Mouse (Mus musculus): Measurements from ENCODE around the gene Camkmt.

- TF ChIP-seq POLR2A (IDR thresholded peaks at IDR 0.05; ENCODE audit: control insufficient read depth in 1 of 2, insufficient read depth in 1 of 2, low read depth in 1 of 2, low read length in 2 of 2, poor library complexity in 1 of 2) (no peak), JUND (IDR thresholded peaks at IDR 0.05; ENCODE audit: low read depth, low read length) (no peak), MEF2A (IDR thresholded peaks at IDR 0.05; ENCODE audit: extremely low read depth, insufficient replicate concordance, low read depth, low read length, poor library complexity, severe bottlenecking) (no peak), USF1 (IDR thresholded peaks at IDR 0.05; ENCODE audit: low read depth, low read length) (no peak), CTCF (IDR thresholded peaks at IDR 0.05 in 2 of 3, conservative IDR thresholded peaks at IDR 0.05 in 1 of 3; ENCODE audit: control insufficient read depth in 1 of 3, insufficient read depth in 1 of 3, low read depth in 2 of 3, low read length in 3 of 3, poor library complexity in 1 of 3, severe bottlenecking in 1 of 3) (no peak), KAT2A (conservative IDR thresholded peaks at IDR 0.05; ENCODE audit: low read depth, low read length) (no peak), ZKSCAN1 (IDR thresholded peaks at IDR 0.05; ENCODE audit: low read depth, low read length) (no peak), NELFE (IDR thresholded peaks at IDR 0.05; ENCODE audit: low read depth, low read length) (no peak), EP300 (IDR thresholded peaks at IDR 0.05; ENCODE audit: low read depth in 1 of 2, low read length in 2 of 2) (no peak)
Measured at GRCm38 (mm10) chr17:85343435-85343834, 253.1 kb downstream of the Camkmt start.
